Mouse (Mus musculus) intestine, embryonic 14.5 days (tissue): ENCODE results near the gene Plagl1. TPM values are rescaled to one million over a fixed set of nuclear protein-coding genes. Genes with fewer than 3 reads are reported as not detected.
A peak's percentile ranks its signal among the peaks of the same experiment; 100 is the strongest.

Experiments
- ATAC-seq: fragments of 200-750 bp; cut with Nextera tagmentation; replicated peaks from 2 replicates; pipeline ENCODE4 v1.8.0; 2017; ENCODE audit warnings: low read depth, moderate number of reproducible peaks, moderate TSS enrichment, moderate library complexity; ENCODE audit not compliant: low FRiP score, low TSS enrichment
- DNase-seq: peaks from one replicate; pipeline ENCODE4 v3.0.0-alpha.2; 2018; ENCODE audit warnings: low spot score
- H3K27ac ChIP-seq: fragments of 300-500 bp; sonication (generic); 2 replicates; pipeline ENCODE4 v1.5.1; 2014; ENCODE audit warnings: low read depth, mild to moderate bottlenecking, control low read depth
- H3K27me3 ChIP-seq: fragments of 300-500 bp; sonication (generic); replicated peaks from 2 replicates; pipeline ENCODE4 v1.6.1; 2014; ENCODE audit warnings: low read length, control low read depth; ENCODE audit not compliant: control insufficient read depth, insufficient read depth
- H3K36me3 ChIP-seq: fragments of 300-500 bp; sonication (generic); 2 replicates; pipeline ENCODE4 v1.6.1; 2014; ENCODE audit warnings: low read length, control low read depth; ENCODE audit not compliant: control insufficient read depth, insufficient read depth
- H3K4me1 ChIP-seq: fragments of 300-500 bp; sonication (generic); replicated peaks from 2 replicates; pipeline ENCODE4 v1.6.1; 2014; ENCODE audit warnings: low read length, control low read depth, mixed read lengths; ENCODE audit not compliant: control insufficient read depth, insufficient read depth
- H3K4me2 ChIP-seq: fragments of 300-500 bp; sonication (generic); 2 replicates; pipeline ENCODE4 v1.6.1; 2014; ENCODE audit warnings: low read length
- H3K4me3 ChIP-seq: fragments of 300-500 bp; sonication (generic); 2 replicates; pipeline ENCODE4 v1.5.1; 2014; ENCODE audit warnings: low read depth, low read length, control low read depth, mixed read lengths
- H3K9ac ChIP-seq: fragments of 300-500 bp; sonication (generic); 2 replicates; pipeline ENCODE4 v1.6.1; 2014; ENCODE audit warnings: mild to moderate bottlenecking, low read length
- H3K9me3 ChIP-seq: fragments of 300-500 bp; sonication (generic); 2 replicates; pipeline ENCODE4 v1.6.1; 2016; ENCODE audit warnings: low read length, control low read depth; ENCODE audit not compliant: control insufficient read depth
- WGBS: fragments of 180-500 bp; shearing (Covaris S2); extraction: QIAGEN DNeasy Blood & Tissue Kit; methylation state at CpG from one replicate; pipeline ENCODE4 v1.1.7; 2014; 5-methylcytosine and 5-hydroxymethylcytosine counted together
- polyA plus RNA-seq: library from polyadenylated mRNA; unstranded; fragments of >200 nt; fragmentation: Nextera tagmentation; extraction: Ambion mirVana; gene quantifications from 2 replicates; pipeline ENCODE4 v1.2.1, GENCODE M21; 2014

Plagl1 gene
- polyA plus RNA-seq, 1 experiment from 2014 or later: 266 TPM

DNA sequence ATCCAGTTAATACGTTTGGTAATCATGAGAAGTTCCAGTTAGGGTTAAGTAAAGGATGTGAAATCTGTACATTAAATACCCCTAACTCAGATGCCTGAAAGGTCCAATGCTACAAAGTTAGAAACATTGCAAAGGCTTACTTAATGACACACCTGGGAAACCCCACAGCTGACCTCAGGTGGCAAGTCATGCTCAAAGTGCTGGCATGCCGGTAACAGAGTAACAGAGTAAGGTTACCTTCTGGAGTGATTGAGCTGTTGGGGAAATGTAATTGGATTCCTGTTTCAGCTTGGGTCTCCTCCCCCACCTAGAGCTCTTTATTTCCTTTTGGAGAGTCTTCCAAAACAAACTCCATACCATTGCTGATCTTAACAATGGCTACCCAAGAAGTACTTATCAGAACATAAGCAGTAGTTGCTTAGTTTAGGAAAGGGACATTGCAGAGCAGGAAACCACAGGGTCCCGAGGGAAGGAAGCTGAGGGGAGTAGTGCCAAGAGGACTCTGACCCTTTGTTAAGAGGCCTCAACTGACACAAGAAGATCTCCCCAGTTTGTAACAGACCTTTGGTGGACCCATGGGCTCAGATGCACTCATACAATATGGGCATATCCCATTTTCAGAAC lies 4.9 kb downstream of the Plagl1 start:
- 64% methylated on average over 3 of the region's 3 CpGs for WGBS
- peaks cover 20% of the 10 kb centered on the region for H3K27me3 ChIP-seq
- no peak overlapping the region for H3K4me2 ChIP-seq
- no peaks in the 10 kb centered on the region for H3K36me3 ChIP-seq
- H3K4me1 ChIP-seq: peaks cover 8% of the 10 kb centered on the region
- no peak for ATAC-seq
- no peaks in the 10 kb centered on the region for H3K9me3 ChIP-seq
- no peak overlapping the region for H3K9ac ChIP-seq
- H3K4me3 ChIP-seq: no peak overlapping the region
- no peak overlapping the region for H3K27ac ChIP-seq
- DNase-seq: no peak

GRCm38 (mm10) chr10:13071031-13071430 lies 10.7 kb downstream of the Plagl1 start:
- H3K27me3 ChIP-seq: no peaks in the 10 kb centered on the region
- DNase-seq: no peak
- 94% methylated on average over 2 of the region's 2 CpGs for WGBS
- no peak for ATAC-seq
- H3K36me3 ChIP-seq: no peaks in the 10 kb centered on the region
- H3K27ac ChIP-seq: no peak overlapping the region
- 0 out of 2 replicates have a peak, but pooled peaks cover 3% of the 10 kb centered on the region for H3K4me1 ChIP-seq
- H3K9ac ChIP-seq: no peak overlapping the region
- H3K4me2 ChIP-seq: no peak overlapping the region
- no peak overlapping the region for H3K4me3 ChIP-seq
- H3K9me3 ChIP-seq: no peaks in the 10 kb centered on the region

DNA sequence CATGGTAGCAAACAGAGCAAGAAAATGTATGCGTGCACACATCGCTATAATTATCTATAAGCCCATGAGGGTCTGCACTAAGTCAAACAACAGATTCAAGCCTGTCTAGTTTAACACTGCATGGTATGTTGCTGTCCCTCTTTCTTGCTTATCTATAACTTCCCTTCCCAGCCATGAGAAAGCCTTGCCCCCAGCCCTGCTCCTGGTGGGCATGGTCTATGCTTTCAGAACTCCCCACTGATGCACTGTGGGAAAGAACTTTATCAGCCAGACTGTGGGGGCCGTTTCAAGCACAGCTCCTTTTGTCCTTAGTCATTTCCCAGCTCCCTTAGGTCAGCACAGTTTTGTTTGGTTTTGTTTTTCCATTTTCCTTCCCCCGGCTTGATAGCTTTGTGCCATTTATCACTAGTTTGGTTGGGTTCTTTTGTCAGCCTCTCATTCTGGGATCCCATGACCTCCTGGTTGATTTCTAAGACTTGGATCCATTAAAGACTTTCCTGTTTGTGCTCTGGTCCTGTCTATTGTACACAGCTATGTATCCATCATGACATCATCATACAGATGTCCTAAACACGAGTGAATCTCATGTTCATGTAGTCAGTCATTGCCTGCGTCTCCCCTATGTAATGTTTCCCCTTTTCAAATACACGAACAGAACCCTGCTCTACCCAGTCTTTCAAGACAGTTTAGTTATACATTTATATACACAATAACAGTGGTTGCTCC lies 16.7 kb downstream of the Plagl1 start:
- Histone ChIP-seq H3K4me2 (no peak overlapping the region), H3K27me3 (no peaks in the 10 kb centered on the region), H3K4me3 (no peak overlapping the region), H3K36me3 (no peaks in the 10 kb centered on the region), H3K4me1 (0 out of 2 replicates have a peak, but pooled peaks cover 3% of the 10 kb centered on the region), H3K9me3 (no peaks in the 10 kb centered on the region), H3K27ac (no peak overlapping the region), H3K9ac (no peak overlapping the region)
- WGBS: 43% methylated on average over 7 of the region's 7 CpGs
- ATAC-seq: no peak
- no peak for DNase-seq

DNA sequence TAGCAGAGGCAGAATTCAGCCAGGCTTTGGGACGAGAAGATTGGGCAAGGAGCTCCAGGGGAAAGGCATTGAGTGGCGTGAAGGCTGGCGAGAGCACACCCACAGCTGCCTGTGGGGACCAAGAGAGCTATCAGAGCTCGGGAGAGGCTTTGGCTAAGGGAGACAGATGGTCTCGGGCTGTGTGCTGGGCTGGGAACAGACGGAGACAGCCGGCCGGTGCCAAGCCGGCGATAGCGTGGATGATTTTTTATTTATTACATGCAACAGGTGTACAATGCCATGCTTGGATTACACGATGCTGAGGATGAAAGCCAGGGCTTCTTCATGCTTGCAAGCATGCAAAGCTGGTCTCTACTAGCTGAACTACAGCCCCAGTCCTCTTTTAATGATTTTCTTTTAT lies 22.2 kb downstream of the Plagl1 start:
- Histone ChIP-seq H3K4me2 (no peak overlapping the region), H3K27ac (no peak overlapping the region), H3K9me3 (peaks cover 2% of the 10 kb centered on the region; the same call in 1 of the 2 replicates), H3K9ac (no peak overlapping the region), H3K36me3 (no peaks in the 10 kb centered on the region), H3K4me1 (no peaks in the 10 kb centered on the region), H3K27me3 (no peaks in the 10 kb centered on the region), H3K4me3 (no peak overlapping the region)
- ATAC-seq (no peak), DNase-seq (peak; percentile 33)
- WGBS: 66% methylated on average over 12 of the region's 12 CpGs

- Histone ChIP-seq H3K4me1 (no peaks in the 10 kb centered on the region; the same call in 1 of the 2 replicates), H3K9me3 (peaks cover 37% of the 10 kb centered on the region), H3K27me3 (no peaks in the 10 kb centered on the region), H3K4me3 (peak overlapping the region; percentile 59), H3K9ac (peak overlapping the region; percentile 79), H3K4me2 (peak overlapping the region; percentile 53), H3K27ac (peak overlapping the region; percentile 75; the same call in 1 of the 2 replicates), H3K36me3 (no peaks in the 10 kb centered on the region)
- peak; percentile 94 for ATAC-seq
- WGBS: 55% methylated on average over 70 of the region's 70 CpGs
- DNase-seq: peak; percentile 87
These were observed 30.5 kb downstream of the Plagl1 start for GRCm38 (mm10) chr10:13090596-13091424.

DNA sequence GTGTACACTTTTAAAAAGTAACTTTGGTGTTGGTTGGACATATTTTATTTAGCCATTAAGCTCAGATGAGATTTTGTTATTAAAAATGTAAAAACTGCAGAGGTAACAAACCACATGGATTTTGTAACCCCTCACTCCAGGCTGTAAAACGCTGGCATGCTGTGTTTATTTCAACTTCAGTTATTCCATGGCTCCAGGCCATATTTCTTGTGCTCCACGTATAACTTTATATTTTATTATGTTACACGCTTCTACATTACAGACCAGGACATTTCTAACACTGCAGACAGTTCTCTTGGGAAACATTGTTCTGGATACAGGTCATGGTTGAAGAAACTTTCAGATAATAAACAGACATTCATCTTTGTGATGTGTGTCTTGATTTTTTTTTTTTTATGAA lies 32.7 kb downstream of the Plagl1 start:
- Histone ChIP-seq H3K4me1 (no peaks in the 10 kb centered on the region; the same call in 1 of the 2 replicates), H3K36me3 (no peaks in the 10 kb centered on the region), H3K9ac (peak overlapping the region; percentile 25; the same call in 1 of the 2 replicates), H3K27me3 (no peaks in the 10 kb centered on the region), H3K9me3 (peaks cover 35% of the 10 kb centered on the region), H3K4me3 (peak overlapping the region; percentile 59), H3K27ac (0 out of 2 replicates have a peak overlapping the region, but pooled peaks have one; percentile 75), H3K4me2 (peak overlapping the region; percentile 53)
- DNase-seq (no peak), ATAC-seq (no peak)
- 57% methylated on average over 3 of the region's 3 CpGs for WGBS

- Histone ChIP-seq H3K27ac (no peak overlapping the region), H3K4me2 (no peak overlapping the region), H3K4me1 (peaks cover 9% of the 10 kb centered on the region), H3K4me3 (no peak overlapping the region), H3K36me3 (no peaks in the 10 kb centered on the region), H3K9me3 (no peaks in the 10 kb centered on the region), H3K9ac (no peak overlapping the region), H3K27me3 (no peaks in the 10 kb centered on the region)
- DNase-seq (no peak), ATAC-seq (no peak)
- WGBS: 85% methylated on average over 1 of the region's 1 CpGs
These were observed 38.6 kb downstream of the Plagl1 start for GRCm38 (mm10) chr10:13098895-13099294.

- Histone ChIP-seq H3K4me3 (no peak overlapping the region), H3K4me2 (peak overlapping the region; percentile 20; the same call in 1 of the 2 replicates), H3K27ac (peak overlapping the region; percentile 47), H3K27me3 (no peaks in the 10 kb centered on the region), H3K36me3 (no peaks in the 10 kb centered on the region), H3K9ac (no peak overlapping the region), H3K4me1 (peaks cover 9% of the 10 kb centered on the region), H3K9me3 (no peaks in the 10 kb centered on the region)
- ATAC-seq (peak; percentile 79), DNase-seq (peak; percentile 51)
- 80% methylated on average over 6 of the region's 6 CpGs for WGBS
These were observed 39.9 kb downstream of the Plagl1 start for GRCm38 (mm10) chr10:13100061-13100648.
